13 mouse cellular contexts compared by ENCODE assay signal in genomic region chr1:7313468-7313867, GRCm38 (mm10).
DNase-seq lines count a peak whose midpoint lies in the region; ATAC-seq and TF ChIP-seq lines count a peak whose summit lies in the region.
"Had no signal": no experiment of that assay in that cellular context is flagged by ENCODE, and none has a peak within 500 bp of the region (broad histone marks: within the 10 kb centered on the region; RNA-seq: fewer than 3 reads in every experiment).

No protein-coding gene starts in this region.

- no peaks in the 10 kb centered on the region for H3K36me3 ChIP-seq in hindbrain, embryonic 10.5 days
- no peaks in the 10 kb centered on the region for H3K36me3 ChIP-seq in hindbrain, postnatal 0 days (ENCODE audit: insufficient read depth, low read length)
- no peaks in the 10 kb centered on the region for H3K36me3 ChIP-seq in forebrain, embryonic 15.5 days
- no peaks in the 10 kb centered on the region for H3K36me3 ChIP-seq in neural tube, embryonic 11.5 days (ENCODE audit: control insufficient read depth, insufficient read depth, low read length)
- H3K36me3 ChIP-seq: liver, embryonic 13.5 days had no signal

- DNase-seq in hindbrain, embryonic 10.5 days (ENCODE audit: low spot score) = peak; percentile 60
- DNase-seq in hindbrain, postnatal 0 days (ENCODE audit: low spot score) = no peak
- DNase-seq in brain, embryonic 14.5 days (ENCODE audit: low read depth) = peak; percentile 63
- DNase-seq in neural tube, embryonic 11.5 days (ENCODE audit: low spot score) = peak; percentile 51
- DNase-seq in thymus, postnatal 14 days = no peak
- DNase-seq in gastrocnemius, postnatal 36 days = no peak
- DNase-seq in right cerebral cortex, postnatal 10 days (ENCODE audit: low spot score in 2 of 2) = no peak
- DNase-seq: adrenal gland, adult 2 months; heart, adult 11 months; liver, embryonic 13.5 days had no signal

- 0 out of 2 replicates have a peak overlapping the region, but pooled peaks have one; percentile 18 for H3K27ac ChIP-seq in hindbrain, embryonic 10.5 days
- H3K27ac ChIP-seq in hindbrain, postnatal 0 days = no peak overlapping the region
- H3K27ac ChIP-seq in forebrain, embryonic 15.5 days (replicated peaks) = no peak overlapping the region
- no peak overlapping the region for H3K27ac ChIP-seq in neural tube, embryonic 11.5 days (ENCODE audit: low read depth, low read length)
- H3K27ac ChIP-seq: liver, embryonic 13.5 days; macrophage had no signal

- no peak overlapping the region for H3K4me2 ChIP-seq in hindbrain, postnatal 0 days (ENCODE audit: low read depth, low read length)
- H3K4me2 ChIP-seq in forebrain, embryonic 15.5 days (replicated peaks) = no peak overlapping the region
- no peak overlapping the region for H3K4me2 ChIP-seq in neural tube, embryonic 11.5 days (ENCODE audit: low read depth)
- H3K4me2 ChIP-seq: liver, embryonic 13.5 days had no signal

- WGBS in hindbrain, embryonic 10.5 days = 29% methylated on average over 3 of the region's 3 CpGs
- 26% methylated on average over 3 of the region's 3 CpGs for WGBS in hindbrain, postnatal 0 days
- WGBS in forebrain, embryonic 15.5 days = 50% methylated on average over 3 of the region's 3 CpGs
- WGBS in neural tube, embryonic 11.5 days = 15% methylated on average over 3 of the region's 3 CpGs

- no peak for TF ChIP-seq POLR2A in brain, embryonic 14.5 days (IDR thresholded peaks at IDR 0.05; ENCODE audit: borderline replicate concordance, extremely low read depth, insufficient read depth, insufficient read length, poor library complexity, severe bottlenecking)

- H3K9me3 ChIP-seq in hindbrain, embryonic 10.5 days = no peaks in the 10 kb centered on the region
- no peaks in the 10 kb centered on the region for H3K9me3 ChIP-seq in hindbrain, postnatal 0 days (ENCODE audit: low read length)
- H3K9me3 ChIP-seq in forebrain, embryonic 15.5 days = no peaks in the 10 kb centered on the region
- no peaks in the 10 kb centered on the region for H3K9me3 ChIP-seq in neural tube, embryonic 11.5 days (ENCODE audit: control insufficient read depth, low read length)
- H3K9me3 ChIP-seq: liver, embryonic 13.5 days had no signal

- ATAC-seq in hindbrain, postnatal 0 days = no peak
- ATAC-seq in forebrain, embryonic 15.5 days (replicated peaks) = peak; percentile 84
- peak; percentile 88 for ATAC-seq in neural tube, embryonic 11.5 days (ENCODE audit: insufficient read depth, low FRiP score, low TSS enrichment)
- ATAC-seq: intestine, postnatal 0 days had no signal

- no peak overlapping the region for H3K9ac ChIP-seq in hindbrain, postnatal 0 days (replicated peaks; ENCODE audit: low read length)
- H3K9ac ChIP-seq in forebrain, embryonic 15.5 days (replicated peaks) = no peak overlapping the region
- H3K9ac ChIP-seq in neural tube, embryonic 11.5 days (ENCODE audit: low read length) = no peak overlapping the region
- H3K9ac ChIP-seq: liver, embryonic 13.5 days had no signal

- intact Hi-C loops in gastrocnemius, postnatal 36 days (cut with DNase I) = no loop called here

- no peak for TF ChIP-seq CTCF in hindbrain, postnatal 0 days (IDR thresholded peaks at IDR 0.05; ENCODE audit: low read depth)
- TF ChIP-seq CTCF in brain, embryonic 14.5 days (IDR thresholded peaks at IDR 0.05; ENCODE audit: borderline replicate concordance, extremely low read depth, insufficient read depth, insufficient read length) = no peak

- no peaks in the 10 kb centered on the region for H3K27me3 ChIP-seq in hindbrain, embryonic 10.5 days (ENCODE audit: insufficient read depth, poor library complexity, severe bottlenecking)
- no peaks in the 10 kb centered on the region for H3K27me3 ChIP-seq in hindbrain, postnatal 0 days (ENCODE audit: insufficient read depth, low read length)
- H3K27me3 ChIP-seq in forebrain, embryonic 15.5 days = no peaks in the 10 kb centered on the region
- no peaks in the 10 kb centered on the region for H3K27me3 ChIP-seq in neural tube, embryonic 11.5 days (ENCODE audit: control insufficient read depth, insufficient read depth, low read length)
- H3K27me3 ChIP-seq: liver, embryonic 13.5 days had no signal

- H3K4me1 ChIP-seq in hindbrain, embryonic 10.5 days (replicated peaks) = peaks cover 34% of the 10 kb centered on the region
- H3K4me1 ChIP-seq in hindbrain, postnatal 0 days (ENCODE audit: insufficient read depth, low read length) = no peaks in the 10 kb centered on the region
- H3K4me1 ChIP-seq in forebrain, embryonic 15.5 days = 0 out of 2 replicates have a peak, but pooled peaks cover 3% of the 10 kb centered on the region
- H3K4me1 ChIP-seq in neural tube, embryonic 11.5 days (ENCODE audit: control insufficient read depth, insufficient read depth, low read length) = no peaks in the 10 kb centered on the region; the same call in 1 of the 2 replicates
- H3K4me1 ChIP-seq: liver, embryonic 13.5 days had no signal

- H3K4me3 ChIP-seq in hindbrain, embryonic 10.5 days = no peak overlapping the region
- no peak overlapping the region for H3K4me3 ChIP-seq in hindbrain, postnatal 0 days (ENCODE audit: low read length)
- no peak overlapping the region for H3K4me3 ChIP-seq in forebrain, embryonic 15.5 days
- H3K4me3 ChIP-seq in neural tube, embryonic 11.5 days (ENCODE audit: low read depth, low read length) = no peak overlapping the region
- H3K4me3 ChIP-seq: liver, embryonic 13.5 days had no signal

Comparison
In these comparisons a context has a peak if more than half of its experiments do, and no peak if none do; other contexts are left out.
1. DNase-seq: peak in hindbrain, embryonic 10.5 days (single experiment), brain, embryonic 14.5 days (single experiment) and neural tube, embryonic 11.5 days (single experiment); none in hindbrain, postnatal 0 days (single experiment), thymus, postnatal 14 days (single experiment), gastrocnemius, postnatal 36 days (0 of 2) and right cerebral cortex, postnatal 10 days (0 of 2).